Mouse (Mus musculus): ENCODE results near the gene Pnkd. TPM values are rescaled to one million over a fixed set of nuclear protein-coding genes. Genes with fewer than 3 reads are reported as not detected.
A peak's percentile ranks its signal among the peaks of the same experiment; 100 is the strongest.

Gene Pnkd
- polyA plus RNA-seq, 1 experiment from 2014 or later: 169 TPM

- Histone ChIP-seq H3K9me3 (replicated peaks; ENCODE audit: low read length) (no peaks in the 10 kb centered on the region), H3K4me3 (replicated peaks; ENCODE audit: low read depth, low read length) (no peak overlapping the region), H3K4me1 (replicated peaks; ENCODE audit: insufficient read depth, low read length) (peaks cover 21% of the 10 kb centered on the region), H3K9ac (ENCODE audit: low read depth, low read length) (no peak overlapping the region), H3K27me3 (ENCODE audit: insufficient read depth, low read length) (no peaks in the 10 kb centered on the region), H3K36me3 (ENCODE audit: insufficient read depth, low read length) (no peaks in the 10 kb centered on the region), H3K4me2 (ENCODE audit: low read length) (no peak overlapping the region), H3K27ac (no peak overlapping the region)
- WGBS: 68% methylated on average over 4 of the region's 4 CpGs
- no peak for DNase-seq (ENCODE audit: low spot score)
- no peak for ATAC-seq (replicated peaks; ENCODE audit: low FRiP score, low read depth)
- TF ChIP-seq CTCF (IDR thresholded peaks at IDR 0.05; ENCODE audit: low read depth): no peak
These were observed 20.2 kb downstream of the Pnkd start for GRCm38 (mm10) chr1:74304946-74305345.

GRCm38 (mm10) chr1:74305522-74305921 lies 20.8 kb downstream of the Pnkd start, which contains the start of gene Tmbim1:
Gene Tmbim1 (minus strand): TSS chr1:74305622.
- peak within 1 kb of the TSS; percentile 88; the same call in 1 of the 2 replicates for H3K9ac ChIP-seq (ENCODE audit: low read depth, low read length)
- WGBS: 86% methylated on average over 2 of the region's 2 CpGs

GRCm38 (mm10) chr1:74307146-74307545 lies 22.4 kb downstream of the Pnkd start:
- Histone ChIP-seq H3K4me3 (replicated peaks; ENCODE audit: low read depth, low read length) (no peak overlapping the region), H3K27me3 (ENCODE audit: insufficient read depth, low read length) (no peaks in the 10 kb centered on the region), H3K9ac (ENCODE audit: low read depth, low read length) (no peak overlapping the region), H3K9me3 (replicated peaks; ENCODE audit: low read length) (no peaks in the 10 kb centered on the region), H3K4me1 (replicated peaks; ENCODE audit: insufficient read depth, low read length) (peaks cover 13% of the 10 kb centered on the region), H3K4me2 (ENCODE audit: low read length) (no peak overlapping the region), H3K36me3 (ENCODE audit: insufficient read depth, low read length) (no peaks in the 10 kb centered on the region), H3K27ac (no peak overlapping the region)
- no peak for TF ChIP-seq CTCF (IDR thresholded peaks at IDR 0.05; ENCODE audit: low read depth)
- WGBS: 100% methylated on average over 1 of the region's 1 CpGs
- DNase-seq (ENCODE audit: low spot score) (no peak), ATAC-seq (replicated peaks; ENCODE audit: low FRiP score, low read depth) (no peak)

More at GRCm38 (mm10) chr1:74305522-74305921, 20.8 kb downstream of the Pnkd start, which contains the start of gene Tmbim1:
- DNase-seq (ENCODE audit: low spot score): no peak
- no peak for ATAC-seq (replicated peaks; ENCODE audit: low FRiP score, low read depth)
- H3K27me3 ChIP-seq (ENCODE audit: insufficient read depth, low read length): no peaks in the 10 kb centered on the region
- H3K36me3 ChIP-seq (ENCODE audit: insufficient read depth, low read length): no peaks in the 10 kb centered on the region
- H3K4me2 ChIP-seq (ENCODE audit: low read length): peak within 1 kb of the TSS; percentile 94
- H3K4me1 ChIP-seq (replicated peaks; ENCODE audit: insufficient read depth, low read length): peaks cover 21% of the 10 kb centered on the region
- no peaks in the 10 kb centered on the region for H3K9me3 ChIP-seq (replicated peaks; ENCODE audit: low read length)
- H3K27ac ChIP-seq: peak within 1 kb of the TSS; percentile 92
- H3K4me3 ChIP-seq (replicated peaks; ENCODE audit: low read depth, low read length): peak within 1 kb of the TSS; percentile 68
- no peak for TF ChIP-seq CTCF (IDR thresholded peaks at IDR 0.05; ENCODE audit: low read depth)

GRCm38 (mm10) chr1:74308001-74308964 lies 23.6 kb downstream of the Pnkd start:
- Histone ChIP-seq H3K4me1 (replicated peaks; ENCODE audit: insufficient read depth, low read length) (peaks cover 3% of the 10 kb centered on the region; the same call in 1 of the 2 replicates), H3K27ac (no peak overlapping the region), H3K36me3 (ENCODE audit: insufficient read depth, low read length) (no peaks in the 10 kb centered on the region), H3K4me2 (ENCODE audit: low read length) (no peak overlapping the region), H3K27me3 (ENCODE audit: insufficient read depth, low read length) (no peaks in the 10 kb centered on the region), H3K4me3 (replicated peaks; ENCODE audit: low read depth, low read length) (no peak overlapping the region), H3K9me3 (replicated peaks; ENCODE audit: low read length) (no peaks in the 10 kb centered on the region), H3K9ac (ENCODE audit: low read depth, low read length) (no peak overlapping the region)
- WGBS: 68% methylated on average over 10 of the region's 10 CpGs
- ATAC-seq (replicated peaks; ENCODE audit: low FRiP score, low read depth) (no peak), DNase-seq (ENCODE audit: low spot score) (no peak)
- no peak for TF ChIP-seq CTCF (IDR thresholded peaks at IDR 0.05; ENCODE audit: low read depth)

- no peak for TF ChIP-seq CTCF (IDR thresholded peaks at IDR 0.05; ENCODE audit: low read depth)
- ATAC-seq (replicated peaks; ENCODE audit: low FRiP score, low read depth) (no peak), DNase-seq (ENCODE audit: low spot score) (no peak)
- H3K27me3 ChIP-seq (ENCODE audit: insufficient read depth, low read length): no peaks in the 10 kb centered on the region
- no peak overlapping the region for H3K4me3 ChIP-seq (replicated peaks; ENCODE audit: low read depth, low read length)
- H3K9ac ChIP-seq (ENCODE audit: low read depth, low read length): no peak overlapping the region
- no peak overlapping the region for H3K4me2 ChIP-seq (ENCODE audit: low read length)
- no peaks in the 10 kb centered on the region for H3K4me1 ChIP-seq (replicated peaks; ENCODE audit: insufficient read depth, low read length)
- WGBS: 13% methylated on average over 3 of the region's 3 CpGs
- H3K27ac ChIP-seq: no peak overlapping the region
- H3K36me3 ChIP-seq (ENCODE audit: insufficient read depth, low read length): no peaks in the 10 kb centered on the region
- no peaks in the 10 kb centered on the region for H3K9me3 ChIP-seq (replicated peaks; ENCODE audit: low read length)
These were observed 25.0 kb downstream of the Pnkd start for GRCm38 (mm10) chr1:74309767-74310166.

- DNase-seq (ENCODE audit: low spot score) (peak; percentile 95), ATAC-seq (replicated peaks; ENCODE audit: low FRiP score, low read depth) (no peak)
- Histone ChIP-seq H3K4me1 (replicated peaks; ENCODE audit: insufficient read depth, low read length) (no peaks in the 10 kb centered on the region), H3K4me3 (replicated peaks; ENCODE audit: low read depth, low read length) (no peak overlapping the region), H3K27me3 (ENCODE audit: insufficient read depth, low read length) (no peaks in the 10 kb centered on the region), H3K9ac (ENCODE audit: low read depth, low read length) (no peak overlapping the region), H3K9me3 (replicated peaks; ENCODE audit: low read length) (no peaks in the 10 kb centered on the region), H3K36me3 (ENCODE audit: insufficient read depth, low read length) (no peaks in the 10 kb centered on the region), H3K27ac (no peak overlapping the region), H3K4me2 (ENCODE audit: low read length) (no peak overlapping the region)
- peak; percentile 95 for TF ChIP-seq CTCF (IDR thresholded peaks at IDR 0.05; ENCODE audit: low read depth)
- 2% methylated on average over 3 of the region's 3 CpGs for WGBS
These were observed 28.4 kb downstream of the Pnkd start for GRCm38 (mm10) chr1:74313049-74313692.

Data from kidney, postnatal 0 days (tissue).